Mouse (Mus musculus): ENCODE measurements around the gene Sf3b4.
A peak's percentile ranks its signal among the peaks of the same experiment; 100 is the strongest.

GRCm38 (mm10) chr3:96147950-96148349, 24.2 kb upstream of the Sf3b4 start:
- TF ChIP-seq CHD2 (IDR thresholded peaks at IDR 0.05; ENCODE audit: low read depth, low read length), result no peak
- TF ChIP-seq ZC3H11A (IDR thresholded peaks at IDR 0.05; ENCODE audit: borderline replicate concordance, low read depth, low read length), result 0 out of 2 replicates have a peak, but pooled peaks have one; percentile 25
- no peak for TF ChIP-seq HCFC1 (IDR thresholded peaks at IDR 0.05; ENCODE audit: borderline replicate concordance, insufficient read depth, low read length)
- no peak for TF ChIP-seq ZNF384 (IDR thresholded peaks at IDR 0.05; ENCODE audit: low read depth, low read length)
- TF ChIP-seq MAFK (IDR thresholded peaks at IDR 0.05; ENCODE audit: insufficient read depth, low read depth, low read length), result peak; percentile 63; the same call in 1 of the 2 replicates
